Mouse (Mus musculus) hindbrain, embryonic 15.5 days (tissue): ENCODE measurements around the gene Map3k20. TPM values are rescaled to one million over a fixed set of nuclear protein-coding genes. Genes with fewer than 3 reads are reported as not detected.

Source experiments
- ATAC-seq: fragments of 200-750 bp; cut with Nextera tagmentation; 2 replicates; pipeline ENCODE4 v1.8.0; 2017; ENCODE audit warnings: low read depth, moderate number of reproducible peaks, moderate TSS enrichment; ENCODE audit not compliant: low FRiP score
- H3K27ac ChIP-seq: fragments of 300-500 bp; sonication (generic); replicated peaks from 2 replicates; pipeline ENCODE4 v1.5.1; 2015; ENCODE audit warnings: mild to moderate bottlenecking, inconsistent platforms
- H3K27me3 ChIP-seq: fragments of 300-500 bp; sonication (generic); 2 replicates; pipeline ENCODE4 v1.6.1; 2015; ENCODE audit warnings: control low read depth, inconsistent platforms
- H3K36me3 ChIP-seq: fragments of 300-500 bp; sonication (generic); 2 replicates; pipeline ENCODE4 v1.6.1; 2015; ENCODE audit warnings: control low read depth, inconsistent platforms
- H3K4me1 ChIP-seq: fragments of 300-500 bp; sonication (generic); replicated peaks from 2 replicates; pipeline ENCODE4 v1.6.1; 2015; ENCODE audit warnings: control low read depth, inconsistent platforms
- H3K4me2 ChIP-seq: fragments of 300-500 bp; sonication (generic); 2 replicates; pipeline ENCODE4 v1.6.1; 2015; ENCODE audit warnings: moderate library complexity, mild to moderate bottlenecking, inconsistent platforms
- H3K4me3 ChIP-seq: fragments of 300-500 bp; sonication (generic); 2 replicates; pipeline ENCODE4 v1.5.1; 2015; ENCODE audit warnings: mild to moderate bottlenecking, inconsistent platforms
- H3K9ac ChIP-seq: fragments of 300-500 bp; sonication (generic); 2 replicates; pipeline ENCODE4 v1.6.1; 2015; ENCODE audit warnings: inconsistent platforms
- H3K9me3 ChIP-seq: fragments of 300-500 bp; sonication (generic); 2 replicates; pipeline ENCODE4 v1.6.1; 2016; ENCODE audit warnings: control low read depth, inconsistent platforms
- WGBS: fragments of 180-500 bp; shearing (Covaris S2); methylation state at CpG from one replicate; pipeline ENCODE4 v1.1.7; 2015; 5-methylcytosine and 5-hydroxymethylcytosine counted together
- polyA plus RNA-seq: library from polyadenylated mRNA; unstranded; fragments of >200 nt; fragmentation: Nextera tagmentation; extraction: Ambion mirVana; gene quantifications from 2 replicates; pipeline ENCODE4 v1.2.1, GENCODE M21; 2015

The Map3k20 gene
- 4.5 and 4.8 TPM in 2 replicates for polyA plus RNA-seq

- H3K4me3 ChIP-seq = peak within 1 kb of the TSS; percentile 70
- H3K9me3 ChIP-seq = no peaks in the 10 kb centered on the region
- peak; percentile 80 for ATAC-seq
- 0 out of 2 replicates have a peak within 1 kb of the TSS, but pooled peaks have one; percentile 0 for H3K27ac ChIP-seq
- H3K4me2 ChIP-seq = peak within 1 kb of the TSS; percentile 97
- H3K27me3 ChIP-seq = 0 out of 2 replicates have a peak, but pooled peaks cover 7% of the 10 kb centered on the region
- H3K36me3 ChIP-seq = no peaks in the 10 kb centered on the region
- H3K4me1 ChIP-seq = 0 out of 2 replicates have a peak, but pooled peaks cover 3% of the 10 kb centered on the region
- peak within 1 kb of the TSS; percentile 64 for H3K9ac ChIP-seq
- 3% methylated on average over 35 of the region's 50 CpGs for WGBS
Observed at GRCm38 (mm10) chr2:72285256-72285887, at the start of gene Map3k20. TSS of gene Map3k20 (plus strand) at chr2:72285637.

GRCm38 (mm10) chr2:72238421-72238820 is 47.0 kb upstream of the Map3k20 start:
- H3K4me2 ChIP-seq = no peak overlapping the region
- ATAC-seq = no peak
- WGBS = 75% methylated on average over 2 of the region's 2 CpGs

GRCm38 (mm10) chr2:72238925-72239324 is 46.5 kb upstream of the Map3k20 start:
- WGBS = 42% methylated on average over 11 of the region's 11 CpGs
- ATAC-seq = no peak
- peaks cover 8% of the 10 kb centered on the region for H3K4me1 ChIP-seq
- no peaks in the 10 kb centered on the region for H3K9me3 ChIP-seq
- H3K9ac ChIP-seq = no peak overlapping the region
- H3K27ac ChIP-seq = no peak overlapping the region
- no peak overlapping the region for H3K4me3 ChIP-seq
- 0 out of 2 replicates have a peak, but pooled peaks cover 5% of the 10 kb centered on the region for H3K36me3 ChIP-seq
- H3K4me2 ChIP-seq = no peak overlapping the region
- H3K27me3 ChIP-seq = no peaks in the 10 kb centered on the region

More at GRCm38 (mm10) chr2:72238421-72238820, 47.0 kb upstream of the Map3k20 start:
- Histone ChIP-seq H3K27me3 (no peaks in the 10 kb centered on the region), H3K4me3 (no peak overlapping the region), H3K9ac (no peak overlapping the region), H3K36me3 (0 out of 2 replicates have a peak, but pooled peaks cover 5% of the 10 kb centered on the region), H3K4me1 (peaks cover 8% of the 10 kb centered on the region), H3K9me3 (no peaks in the 10 kb centered on the region), H3K27ac (no peak overlapping the region)

GRCm38 (mm10) chr2:72239456-72239855 is 46.0 kb upstream of the Map3k20 start:
- Histone ChIP-seq H3K9me3 (no peaks in the 10 kb centered on the region), H3K27me3 (no peaks in the 10 kb centered on the region), H3K4me2 (no peak overlapping the region), H3K9ac (no peak overlapping the region), H3K4me1 (peaks cover 8% of the 10 kb centered on the region), H3K36me3 (no peaks in the 10 kb centered on the region), H3K27ac (no peak overlapping the region), H3K4me3 (no peak overlapping the region)
- WGBS = 93% methylated on average over 8 of the region's 8 CpGs
- no peak for ATAC-seq

- H3K27ac ChIP-seq = no peak overlapping the region
- 61% methylated on average over 7 of the region's 7 CpGs for WGBS
- H3K36me3 ChIP-seq = no peaks in the 10 kb centered on the region
- no peak overlapping the region for H3K9ac ChIP-seq
- no peaks in the 10 kb centered on the region for H3K9me3 ChIP-seq
- H3K27me3 ChIP-seq = no peaks in the 10 kb centered on the region
- peaks cover 8% of the 10 kb centered on the region for H3K4me1 ChIP-seq
- H3K4me2 ChIP-seq = no peak overlapping the region
- no peak for ATAC-seq
- H3K4me3 ChIP-seq = no peak overlapping the region
Observed at GRCm38 (mm10) chr2:72239993-72240392, 45.4 kb upstream of the Map3k20 start.

- Histone ChIP-seq H3K9ac (no peak overlapping the region), H3K27me3 (no peaks in the 10 kb centered on the region), H3K9me3 (no peaks in the 10 kb centered on the region), H3K4me3 (no peak overlapping the region), H3K36me3 (no peaks in the 10 kb centered on the region), H3K4me2 (no peak overlapping the region), H3K4me1 (peaks cover under 1% of the 10 kb centered on the region), H3K27ac (no peak overlapping the region)
- no peak for ATAC-seq
- WGBS = 74% methylated on average over 7 of the region's 7 CpGs
Observed at GRCm38 (mm10) chr2:72240691-72241090, 44.7 kb upstream of the Map3k20 start.

GRCm38 (mm10) chr2:72241714-72242472 is 43.5 kb upstream of the Map3k20 start:
- Histone ChIP-seq H3K9ac (no peak overlapping the region), H3K4me3 (no peak overlapping the region), H3K27me3 (no peaks in the 10 kb centered on the region), H3K4me2 (no peak overlapping the region), H3K27ac (no peak overlapping the region), H3K4me1 (no peaks in the 10 kb centered on the region), H3K36me3 (no peaks in the 10 kb centered on the region), H3K9me3 (no peaks in the 10 kb centered on the region)
- WGBS = 48% methylated on average over 14 of the region's 14 CpGs
- no peak for ATAC-seq

- Histone ChIP-seq H3K27ac (no peak overlapping the region), H3K4me1 (no peaks in the 10 kb centered on the region), H3K27me3 (no peaks in the 10 kb centered on the region), H3K9ac (no peak overlapping the region), H3K36me3 (no peaks in the 10 kb centered on the region), H3K4me3 (no peak overlapping the region), H3K4me2 (no peak overlapping the region), H3K9me3 (no peaks in the 10 kb centered on the region)
- 35% methylated on average over 12 of the region's 12 CpGs for WGBS
- no peak for ATAC-seq
Observed at GRCm38 (mm10) chr2:72242910-72243675, 42.3 kb upstream of the Map3k20 start.

GRCm38 (mm10) chr2:72245631-72246030 is 39.8 kb upstream of the Map3k20 start:
- 88% methylated on average over 4 of the region's 4 CpGs for WGBS

GRCm38 (mm10) chr2:72246376-72246775 is 39.1 kb upstream of the Map3k20 start:
- Histone ChIP-seq H3K36me3 (no peaks in the 10 kb centered on the region), H3K27ac (no peak overlapping the region), H3K27me3 (no peaks in the 10 kb centered on the region), H3K9ac (no peak overlapping the region), H3K9me3 (no peaks in the 10 kb centered on the region), H3K4me3 (no peak overlapping the region), H3K4me2 (no peak overlapping the region), H3K4me1 (no peaks in the 10 kb centered on the region)
- WGBS = 87% methylated on average over 11 of the region's 11 CpGs
- ATAC-seq = no peak

More at GRCm38 (mm10) chr2:72245631-72246030, 39.8 kb upstream of the Map3k20 start:
- H3K9ac ChIP-seq = no peak overlapping the region
- H3K27ac ChIP-seq = no peak overlapping the region
- no peaks in the 10 kb centered on the region for H3K9me3 ChIP-seq
- H3K4me3 ChIP-seq = no peak overlapping the region
- H3K27me3 ChIP-seq = no peaks in the 10 kb centered on the region
- H3K4me1 ChIP-seq = no peaks in the 10 kb centered on the region
- ATAC-seq = no peak
- no peaks in the 10 kb centered on the region for H3K36me3 ChIP-seq
- H3K4me2 ChIP-seq = no peak overlapping the region

- H3K36me3 ChIP-seq = no peaks in the 10 kb centered on the region
- H3K4me1 ChIP-seq = no peaks in the 10 kb centered on the region
- H3K27ac ChIP-seq = no peak overlapping the region
- H3K9ac ChIP-seq = no peak overlapping the region
- H3K27me3 ChIP-seq = no peaks in the 10 kb centered on the region
- no peak overlapping the region for H3K4me3 ChIP-seq
- ATAC-seq = no peak
- H3K9me3 ChIP-seq = no peaks in the 10 kb centered on the region
- 90% methylated on average over 6 of the region's 6 CpGs for WGBS
- no peak overlapping the region for H3K4me2 ChIP-seq
Observed at GRCm38 (mm10) chr2:72247819-72248218, 37.6 kb upstream of the Map3k20 start.
